Mouse (Mus musculus) cerebellum, postnatal 10 days (tissue): Measurements from ENCODE around the gene Clasp1.

Experiments
- DNase-seq, 2 experiments: peaks; one replicate each; pipeline ENCODE4 v3.0.0; 2021; ENCODE audit warnings: mixed read lengths in 2 of 2

Clasp1 gene

DNA sequence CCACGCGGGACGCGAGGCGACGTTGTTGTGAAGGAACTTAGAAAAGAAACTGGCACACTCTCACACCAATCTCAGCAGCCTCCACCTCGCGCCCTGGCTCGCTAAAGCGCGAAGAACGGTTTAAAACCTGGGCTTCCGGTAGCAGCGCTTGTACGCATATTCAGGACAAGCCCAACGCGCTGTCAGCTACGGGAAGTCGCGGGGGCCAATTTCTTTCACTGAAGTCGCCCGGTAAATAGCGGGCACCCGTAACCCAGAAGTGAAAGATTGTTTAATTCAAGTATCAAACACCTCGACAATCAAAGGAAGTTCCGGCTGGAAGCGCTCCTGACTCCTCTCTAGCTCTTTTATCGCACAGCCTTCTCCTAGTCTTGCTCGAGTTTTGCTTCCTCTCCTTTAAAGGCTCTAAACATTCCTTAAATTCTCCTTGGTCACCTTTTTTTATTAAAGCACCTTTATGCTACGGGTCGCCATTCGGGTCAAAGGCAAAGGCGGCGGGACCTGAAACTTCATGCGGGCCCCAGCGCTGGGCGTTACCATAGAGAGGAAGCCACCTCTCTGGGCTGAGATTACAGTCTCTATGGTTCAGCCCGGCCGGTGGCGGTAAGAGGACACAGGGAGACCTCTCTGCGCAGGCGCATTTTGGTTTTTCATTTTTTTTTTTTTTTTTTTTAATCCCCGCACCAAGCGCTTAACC is at the start of gene Clasp1:
TSS of gene Clasp1 (plus strand) at position 302 of the 697 bp plus-strand sequence.
- DNase-seq: peak; percentile 97

DNA sequence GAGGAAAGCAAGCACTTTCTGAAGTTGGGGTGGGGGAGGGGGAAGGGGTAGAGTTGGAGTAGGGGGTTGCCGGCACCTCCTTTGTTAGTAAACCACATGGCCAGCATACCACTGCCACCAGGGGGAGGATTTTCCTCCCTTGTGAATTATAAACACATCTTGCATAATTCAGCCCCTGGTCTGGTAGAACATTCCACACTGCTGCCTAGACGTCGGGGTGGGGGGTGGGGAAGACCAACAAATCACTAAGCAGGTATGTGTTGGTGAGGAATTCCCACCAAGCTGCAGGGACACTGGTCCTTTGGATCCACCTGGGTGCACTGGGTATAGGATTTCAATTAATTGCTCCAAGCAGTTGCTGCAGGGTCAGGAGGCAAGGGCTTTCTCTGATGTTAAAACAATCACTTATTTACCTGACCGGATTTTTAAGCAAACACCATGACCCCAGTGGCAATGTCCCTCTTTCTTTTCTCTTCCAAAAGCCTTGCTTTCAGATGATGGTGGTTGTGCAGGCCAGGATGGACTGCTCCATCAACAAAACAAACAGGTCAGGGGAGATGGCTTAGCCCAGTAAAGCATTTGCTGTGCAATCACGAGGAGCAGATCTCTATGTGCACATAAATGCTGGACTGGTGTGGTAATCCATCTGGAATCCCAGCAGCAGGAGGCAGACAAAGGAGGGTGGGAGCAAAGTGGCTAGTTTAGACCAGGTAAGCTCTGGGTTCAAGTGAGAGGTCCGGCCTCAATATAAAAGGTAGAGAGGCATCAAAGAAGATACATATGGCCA is 45.0 kb upstream of the Clasp1 start:
- no peak for DNase-seq

DNA sequence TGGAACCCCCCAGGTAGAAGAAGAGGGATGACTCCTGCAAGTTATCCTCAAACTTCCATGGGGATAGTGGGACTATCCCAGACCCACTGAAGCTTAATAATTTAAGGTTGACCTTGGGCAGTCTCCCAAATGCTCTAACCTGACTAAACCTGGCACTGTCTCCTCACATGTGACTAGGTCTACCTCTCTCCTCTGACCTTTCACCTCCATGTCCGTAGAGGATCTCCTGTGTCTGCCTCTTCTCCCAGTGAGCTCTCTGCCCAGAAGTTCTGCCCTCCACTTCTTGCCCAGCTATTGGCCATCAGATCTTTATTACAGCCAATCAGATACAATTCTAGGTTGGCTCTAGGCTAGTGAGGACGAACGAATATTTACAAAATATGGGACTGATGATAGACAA is 38.9 kb upstream of the Clasp1 start:
- DNase-seq: no peak

DNA sequence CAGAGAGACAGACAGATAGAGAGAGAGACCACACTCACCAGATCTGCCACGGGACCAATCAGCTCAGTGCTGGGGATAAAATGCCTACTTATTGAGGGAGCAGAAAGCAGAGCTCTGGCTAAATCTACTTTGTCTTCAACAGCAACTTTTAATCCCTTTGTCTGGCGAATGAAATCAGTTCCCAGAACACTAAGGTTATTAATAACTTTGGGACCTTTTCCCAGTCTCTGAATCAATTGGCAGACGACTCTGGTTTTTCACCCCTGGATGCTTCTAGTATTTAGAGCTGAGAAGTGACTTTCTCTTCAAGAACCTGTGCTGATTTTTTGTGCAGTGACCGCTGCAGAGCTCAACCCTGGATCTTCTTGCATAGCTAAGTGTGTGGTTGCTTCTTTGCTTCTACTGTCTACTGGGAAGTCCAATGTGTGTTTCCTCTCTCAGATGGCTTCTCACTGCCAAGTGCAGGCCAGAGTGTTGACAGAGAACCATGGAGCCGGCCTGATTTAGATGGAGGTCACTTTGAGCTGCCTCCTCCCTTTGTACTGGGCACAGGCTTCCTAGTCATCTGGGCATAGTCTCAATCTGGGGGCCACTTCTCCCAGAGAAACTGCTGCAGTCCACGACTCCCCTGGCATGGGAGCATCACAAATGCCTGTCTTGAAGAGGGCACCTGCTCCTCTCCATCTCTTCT is 29.6 kb upstream of the Clasp1 start:
- DNase-seq: peak; percentile 12 to 32

DNA sequence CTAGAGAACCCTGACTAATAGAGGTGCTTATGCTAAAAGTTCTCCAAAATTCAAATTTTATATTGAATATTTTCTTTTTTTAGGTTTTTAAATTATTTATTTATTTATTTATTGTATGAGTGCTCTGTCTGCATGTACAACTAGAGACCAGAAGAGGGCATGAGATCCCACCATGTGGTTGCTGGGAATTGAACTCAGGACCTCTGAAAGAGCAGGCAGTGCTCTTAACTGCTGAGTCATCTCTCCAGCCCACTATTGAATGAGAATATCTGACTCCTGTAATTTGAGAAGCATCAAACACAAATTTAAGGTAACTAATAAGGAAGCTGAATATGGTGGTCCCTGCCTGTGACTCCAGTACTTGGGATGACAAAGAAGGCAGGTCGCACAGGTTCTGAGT is 20.9 kb upstream of the Clasp1 start:
- DNase-seq: peak; percentile 20 to 34

DNA sequence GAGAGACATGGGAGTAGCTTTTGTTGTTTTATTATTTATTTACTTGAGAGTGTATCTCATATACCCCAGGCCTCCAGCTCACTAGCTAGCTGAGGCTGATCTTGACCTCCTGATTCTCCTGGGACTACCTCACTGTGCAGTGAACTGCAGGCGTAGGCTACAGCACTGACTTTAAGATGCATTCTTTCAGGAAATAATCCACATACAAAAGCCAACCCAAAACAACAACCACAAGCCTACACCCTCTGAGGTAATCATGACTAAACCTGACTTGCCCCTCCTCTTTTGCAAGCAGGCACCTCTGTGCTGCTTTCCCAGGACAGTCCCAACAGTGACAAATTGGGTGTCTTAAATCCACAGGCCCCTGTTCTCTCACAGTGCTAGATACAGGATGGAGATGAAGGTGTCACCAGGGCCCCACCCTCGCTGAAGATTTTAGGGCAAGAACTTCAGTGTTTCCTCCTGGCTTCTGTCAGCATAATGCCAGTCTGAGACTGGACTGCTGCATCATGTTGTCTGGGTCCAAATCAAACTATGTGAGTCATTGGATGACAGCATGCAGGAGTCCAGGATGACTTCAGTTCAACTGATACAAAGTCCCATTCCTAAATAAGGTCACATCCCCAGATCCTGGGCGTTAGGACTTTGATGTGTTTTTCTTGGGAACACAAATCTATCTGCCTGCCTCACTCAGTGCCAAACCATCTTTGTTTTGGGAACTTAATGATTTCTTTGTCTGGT is 20.0 kb upstream of the Clasp1 start:
- no peak for DNase-seq

DNA sequence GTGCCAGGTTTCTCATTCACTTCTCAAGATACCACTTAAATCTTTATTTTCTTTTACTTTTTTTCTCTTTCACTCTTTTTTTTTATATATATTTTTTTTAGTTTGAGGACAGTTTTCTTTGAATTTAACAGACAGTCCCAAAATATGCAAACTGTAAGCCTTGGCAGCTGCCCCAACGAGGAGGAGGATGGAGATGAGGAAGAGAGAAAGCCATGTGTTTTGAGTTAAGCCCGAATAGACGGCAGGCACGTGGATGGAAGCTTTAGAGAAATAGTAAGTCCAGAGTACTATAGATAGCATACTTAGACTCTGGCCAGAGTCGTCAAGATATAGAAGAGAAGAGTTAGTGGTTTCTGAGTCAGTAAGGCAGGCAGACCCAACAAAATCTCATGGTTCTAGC is 11.1 kb upstream of the Clasp1 start:
- no peak for DNase-seq

DNA sequence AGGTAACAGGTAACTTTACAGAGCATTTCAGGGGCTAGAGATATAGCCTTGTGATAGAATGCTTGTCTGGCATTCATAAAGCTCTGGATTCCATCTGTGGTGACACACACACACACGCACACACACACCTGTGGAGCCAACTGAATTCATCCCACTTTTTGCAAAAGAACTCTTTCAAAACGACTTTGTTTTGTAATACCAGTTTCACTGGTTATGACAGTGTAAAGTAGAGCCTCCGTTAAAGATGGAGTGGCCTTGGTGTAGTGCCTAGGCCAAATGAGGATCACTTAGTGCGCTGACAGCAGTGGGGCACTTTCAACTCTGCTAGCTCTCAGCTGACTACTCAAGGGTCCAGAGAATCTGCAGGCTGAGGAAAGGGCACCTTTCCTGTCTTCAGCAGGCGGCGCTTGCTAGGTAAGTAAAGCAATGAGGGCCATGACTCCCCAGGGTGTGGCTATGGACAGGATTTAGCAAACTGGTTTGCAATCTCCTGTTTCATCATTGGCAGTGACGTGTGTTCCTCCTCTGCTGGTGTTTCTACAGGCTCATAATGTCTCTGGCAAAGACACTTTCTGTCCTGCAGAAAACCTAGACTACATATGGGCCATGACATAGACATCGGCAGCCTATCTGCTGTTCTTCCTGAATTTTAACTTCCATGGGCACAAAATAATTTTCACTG is 8.6 kb upstream of the Clasp1 start:
- no peak for DNase-seq

DNA sequence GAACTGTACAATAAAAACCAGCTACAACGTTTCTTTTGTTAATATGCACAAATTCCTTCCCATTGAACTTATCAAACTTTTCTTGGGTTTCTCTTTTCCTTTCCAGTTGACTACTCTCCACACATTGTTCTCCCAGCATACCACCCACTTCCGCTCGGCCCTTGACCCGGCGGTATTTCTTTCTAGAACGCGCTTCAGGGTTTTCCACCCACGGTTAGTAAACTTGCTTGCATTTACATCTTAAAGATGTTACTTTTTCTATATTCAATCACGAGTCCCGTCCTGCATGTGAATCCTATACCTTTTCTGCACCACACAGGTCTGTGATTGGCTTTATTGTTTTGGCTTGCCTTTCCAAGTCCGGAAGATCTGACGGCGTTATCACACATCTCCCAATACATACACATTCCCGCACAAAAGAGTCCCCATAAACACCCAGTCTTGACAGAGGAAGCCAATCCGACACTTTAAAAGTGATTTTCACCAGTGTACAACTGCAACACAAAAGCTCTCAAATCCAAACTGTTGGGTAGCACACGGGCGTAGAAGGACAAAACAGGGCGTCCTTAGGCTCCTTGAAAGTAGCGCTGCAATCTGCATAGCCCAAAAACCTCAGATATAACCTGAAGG is 616 bp upstream of the Clasp1 start:
- peak; percentile 76 to 81 for DNase-seq

DNA sequence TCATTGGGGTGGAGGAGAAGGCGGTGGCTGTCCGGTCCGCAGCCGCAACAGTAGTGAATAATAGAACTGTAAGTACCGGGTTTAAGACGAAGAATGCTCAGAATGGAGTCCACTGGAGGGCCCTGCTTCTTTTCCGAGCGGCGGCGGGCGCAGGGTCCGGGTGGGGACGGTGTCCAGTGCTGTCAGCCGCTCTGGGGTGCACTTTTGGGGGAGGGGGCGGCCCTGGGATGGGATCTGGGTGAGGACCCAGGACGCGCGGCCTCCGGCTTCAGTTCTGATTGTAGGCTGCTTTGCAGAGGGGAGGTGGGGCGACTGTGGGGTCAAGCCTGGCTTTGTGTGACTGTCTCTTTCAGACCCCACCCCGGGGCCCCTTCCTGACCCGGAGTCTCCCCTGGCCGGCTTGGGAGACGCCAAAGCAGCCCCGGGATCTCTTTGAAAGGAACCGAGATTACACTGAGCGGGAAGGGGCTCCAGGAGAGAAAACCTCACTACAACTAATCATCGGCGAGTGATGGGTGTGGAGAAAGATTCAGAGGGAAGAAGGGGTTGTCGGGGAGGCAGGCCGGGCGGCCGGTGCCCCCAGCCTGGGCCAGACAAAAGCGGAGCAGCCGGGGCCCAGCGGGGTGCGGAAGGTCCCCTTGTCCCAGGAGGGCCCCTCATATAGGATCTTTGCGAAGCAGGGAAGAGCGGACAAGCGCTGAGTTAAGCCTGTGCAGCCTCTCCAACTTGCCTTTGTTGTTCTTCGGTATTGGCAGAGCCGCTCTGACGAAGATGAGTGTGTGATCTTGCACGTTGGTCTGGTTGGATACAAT is 802 bp downstream of the Clasp1 start:
- DNase-seq: peak; percentile 77 to 78

DNA sequence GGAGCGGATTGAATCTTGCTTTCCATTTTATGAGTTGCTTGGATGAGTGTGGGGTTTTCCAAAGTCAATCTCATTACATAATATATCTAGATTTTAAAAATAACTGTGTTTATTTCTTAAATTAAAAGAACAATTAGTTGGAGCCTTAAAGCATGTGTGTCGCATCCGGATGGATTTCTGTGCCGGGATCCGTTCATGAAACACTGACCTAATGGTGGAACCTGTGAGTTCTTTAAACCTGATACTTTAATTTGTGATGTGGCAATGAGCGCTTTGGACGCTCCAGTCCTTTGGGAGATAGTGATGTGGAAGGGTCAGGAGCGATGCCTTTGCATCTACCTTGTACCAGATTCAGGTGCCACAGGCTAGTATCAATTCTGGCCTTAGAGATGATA is 1.4 kb downstream of the Clasp1 start:
- peak in 1 of 2 experiments; percentile 19 for DNase-seq

DNA sequence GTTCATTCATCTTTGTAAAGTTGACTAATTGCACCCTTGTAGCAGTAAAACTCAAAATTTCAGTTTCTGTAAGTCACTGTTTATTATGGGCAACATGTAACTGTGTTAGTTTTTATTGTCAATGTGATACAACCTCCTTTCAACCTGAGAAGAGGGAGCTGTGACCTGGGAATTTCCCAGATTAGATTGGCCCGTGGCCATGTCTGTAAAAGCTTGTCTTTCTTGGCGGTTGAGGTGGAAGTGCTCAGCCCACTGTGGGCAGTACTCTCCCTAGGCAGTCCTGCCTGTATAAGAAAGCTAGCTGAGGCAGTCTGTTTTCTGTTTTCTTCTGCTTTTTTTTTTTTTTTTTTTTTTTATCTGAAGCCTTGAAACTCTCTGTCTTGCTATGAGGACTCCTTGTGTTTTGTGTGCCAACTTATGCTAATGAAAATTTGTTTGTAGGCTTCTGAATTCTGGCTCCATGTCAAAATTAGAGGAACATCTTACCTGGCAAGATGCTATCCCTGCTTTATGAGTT is 2.1 kb downstream of the Clasp1 start:
- DNase-seq: peak; percentile 30 to 32

DNA sequence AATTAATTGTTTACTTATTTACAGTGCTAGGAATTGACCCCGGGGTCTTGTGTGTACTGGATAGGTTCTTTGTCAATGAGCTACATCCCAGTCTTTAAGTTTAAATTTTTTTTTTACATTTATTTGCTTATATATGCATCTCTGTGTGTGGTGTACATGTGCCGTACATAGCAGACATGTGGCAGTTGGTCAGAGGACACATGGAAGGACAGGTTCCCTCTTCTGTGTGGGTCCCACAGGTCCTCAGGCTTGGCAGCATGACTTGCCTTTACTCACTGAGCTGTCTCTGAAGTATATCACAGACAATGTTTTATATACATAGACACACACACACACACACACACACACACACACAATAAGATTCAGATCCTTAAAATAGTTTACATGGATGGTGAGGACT is 3.4 kb downstream of the Clasp1 start:
- no peak for DNase-seq

DNA sequence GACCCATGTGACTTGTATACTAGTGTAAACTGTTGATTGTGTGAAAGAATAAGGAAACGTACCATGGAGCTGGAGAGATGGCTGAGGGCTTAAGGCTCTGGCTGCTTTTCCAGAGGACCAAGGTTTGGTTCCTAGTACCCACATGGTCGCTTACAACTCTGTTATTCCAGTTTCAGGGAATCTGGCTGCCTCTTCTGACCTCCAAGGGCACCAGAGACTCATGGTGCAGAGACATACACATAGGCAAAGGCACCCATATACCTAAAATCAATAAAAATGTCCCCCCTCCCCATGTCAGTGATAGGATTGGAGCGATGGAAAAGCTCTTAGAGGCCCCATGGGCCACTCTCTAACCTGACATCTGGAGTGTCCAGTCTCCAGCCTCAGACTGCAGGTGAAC is 5.1 kb downstream of the Clasp1 start:
- DNase-seq: no peak

DNA sequence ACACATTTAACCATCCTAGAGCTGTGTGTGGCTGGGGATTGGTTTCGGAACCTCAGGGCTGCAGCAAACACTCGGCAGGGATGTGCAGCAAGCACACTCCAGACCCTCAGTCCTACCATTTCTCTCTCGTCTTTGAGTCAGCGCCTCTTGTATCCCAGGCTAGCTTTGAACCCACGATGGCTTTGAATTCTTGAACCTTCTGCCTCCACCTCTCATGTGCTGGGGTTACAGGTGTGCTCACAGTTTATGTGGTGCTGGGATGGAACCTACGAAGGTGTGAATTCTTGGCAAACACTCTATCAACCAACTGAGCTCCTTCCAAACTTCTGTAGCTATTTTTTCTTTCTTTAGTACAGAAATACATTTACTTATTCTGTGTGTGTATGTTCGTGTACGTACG is 9.0 kb downstream of the Clasp1 start:
- DNase-seq: no peak

DNA sequence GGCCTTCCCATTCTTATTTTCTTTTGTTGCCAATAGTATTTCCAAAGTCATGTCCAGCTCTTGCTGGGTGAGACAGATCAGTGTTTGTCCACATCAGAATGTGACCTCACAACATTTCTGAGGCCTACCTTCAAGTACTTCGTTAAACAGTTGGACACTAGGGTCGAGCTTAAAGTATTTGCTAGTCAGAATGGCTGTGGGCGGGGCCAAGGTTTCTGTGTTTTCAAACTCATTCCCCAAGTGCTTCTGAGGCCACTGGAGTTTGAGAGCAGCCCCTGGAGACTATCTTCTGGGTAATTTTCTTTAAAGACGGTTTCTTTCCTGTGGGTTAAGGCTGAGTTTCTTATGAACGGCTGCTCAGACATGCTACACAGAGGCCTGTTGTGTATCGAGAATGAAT is 9.7 kb downstream of the Clasp1 start:
- DNase-seq: no peak

DNA sequence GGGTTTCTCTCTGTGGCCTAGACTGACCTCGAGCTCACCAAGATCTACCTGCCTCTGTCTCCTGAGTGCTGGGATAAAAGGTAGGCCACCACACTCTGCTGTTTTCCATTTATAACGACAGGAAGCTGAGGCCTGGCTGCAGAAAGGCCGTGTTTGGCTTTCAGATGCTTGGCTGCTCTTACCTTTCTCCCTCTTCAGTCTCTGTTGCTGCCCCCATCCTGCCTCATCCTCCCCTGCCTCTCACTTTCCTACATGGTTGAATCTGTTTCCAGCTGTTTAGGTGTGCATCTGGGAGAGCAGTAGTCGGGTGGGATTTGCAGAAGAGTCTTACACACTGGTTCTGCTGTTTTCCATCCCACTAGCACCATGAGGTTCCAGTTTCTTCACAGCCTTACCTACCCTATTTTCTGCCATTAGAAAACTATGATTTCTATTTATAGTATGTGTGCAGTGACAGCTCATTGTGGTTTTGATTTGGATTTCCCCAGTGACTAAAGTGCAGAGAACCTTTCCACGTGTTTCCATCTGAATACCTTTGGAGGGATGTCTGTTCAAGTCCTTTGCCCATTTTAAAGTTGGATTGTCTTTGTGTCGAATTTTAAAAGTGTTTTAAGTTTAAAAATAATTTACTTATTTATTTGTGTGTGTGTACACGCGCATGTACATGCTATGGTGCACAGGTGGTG is 10.9 kb downstream of the Clasp1 start:
- DNase-seq: no peak

DNA sequence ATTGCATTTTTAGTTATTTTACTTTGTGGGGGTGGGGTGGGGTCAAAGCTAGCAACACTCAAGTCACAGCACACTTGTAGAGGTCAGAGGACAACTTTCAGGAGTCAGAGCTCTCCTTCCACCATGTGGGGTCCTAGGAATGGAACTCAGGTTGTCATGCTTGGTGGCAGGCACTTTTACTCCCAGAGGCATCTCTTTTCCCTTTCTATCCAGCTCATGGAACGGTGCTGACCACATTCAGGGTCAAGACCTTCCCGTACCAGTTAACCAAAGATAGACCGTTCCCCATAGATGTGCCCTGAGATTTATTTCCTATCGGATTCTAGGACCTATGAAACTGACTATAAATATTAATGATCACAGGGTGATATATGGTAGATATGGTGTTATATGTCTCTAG is 13.1 kb downstream of the Clasp1 start:
- no peak for DNase-seq

DNA sequence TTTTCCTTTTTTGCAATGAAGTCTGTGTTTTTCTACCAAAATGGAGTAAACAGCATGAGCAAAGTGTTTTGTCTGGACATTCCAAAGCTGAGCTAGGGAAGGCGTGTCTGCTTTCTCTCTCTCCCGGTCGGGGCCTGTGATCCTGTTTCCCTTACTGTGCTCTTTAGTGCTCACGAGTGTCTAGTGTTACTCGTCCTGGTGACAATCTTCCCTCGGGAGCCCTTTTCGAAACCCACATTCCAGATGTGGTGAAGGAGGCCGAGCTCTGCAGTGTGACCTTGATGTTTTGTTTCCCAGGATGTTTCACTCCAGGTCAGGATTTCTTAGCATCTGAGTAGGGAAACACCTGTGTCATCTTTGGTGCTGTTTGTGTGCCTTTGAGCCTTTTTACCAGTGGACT is 13.7 kb downstream of the Clasp1 start:
- DNase-seq: no peak

DNA sequence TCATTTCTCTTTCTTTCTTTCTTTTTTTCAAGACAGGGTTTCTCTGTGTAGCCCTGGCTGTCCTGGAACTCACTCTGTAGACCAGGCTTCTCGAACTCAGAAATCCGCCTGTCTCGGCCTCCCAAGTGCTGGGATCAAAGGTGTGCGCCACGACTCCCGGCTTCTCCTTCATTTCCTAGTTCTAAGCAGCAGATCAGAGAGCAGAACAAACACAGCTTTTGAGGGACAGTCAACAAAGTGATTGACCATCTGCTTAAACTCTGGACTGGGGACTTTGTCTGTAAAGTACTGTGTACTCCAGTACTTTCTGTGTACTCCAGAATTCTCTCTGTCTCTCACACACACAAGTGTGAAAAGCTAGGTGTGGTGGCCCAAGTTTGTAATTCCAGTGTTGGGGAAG is 14.1 kb downstream of the Clasp1 start:
- no peak for DNase-seq
